29 mouse cellular contexts compared by ENCODE assay signal in the genomic region with DNA sequence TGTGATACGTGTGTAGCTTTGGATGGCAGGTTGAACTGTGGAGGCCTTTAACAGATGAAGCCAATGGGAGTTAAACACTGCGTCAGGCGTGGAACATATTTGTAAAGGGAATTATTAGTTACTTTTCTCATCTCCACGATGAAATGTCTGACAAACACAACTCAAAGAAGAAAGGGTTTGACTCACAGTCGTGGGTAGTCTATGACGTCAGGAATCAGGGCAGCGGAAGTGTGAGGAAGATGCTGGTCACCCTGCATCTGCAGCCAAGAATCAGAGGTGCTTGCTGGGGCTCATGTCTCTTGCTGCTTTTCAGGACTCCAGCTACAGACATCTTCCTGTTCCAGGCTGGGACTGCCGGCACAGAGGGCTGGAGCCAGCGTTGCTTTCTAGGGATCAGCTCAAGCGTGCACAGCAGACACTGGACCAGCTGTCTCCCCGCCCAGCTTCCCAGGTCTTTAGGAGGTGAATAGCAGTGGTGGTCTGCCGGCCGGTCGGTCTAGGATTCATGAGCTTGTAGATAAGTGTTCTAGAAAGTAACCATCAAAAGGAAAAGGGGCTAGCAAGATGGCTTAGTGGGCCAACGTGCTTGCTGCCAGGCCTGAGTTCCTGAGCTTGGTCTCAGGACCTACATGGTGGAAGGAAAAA. TPM values are rescaled to one million over a fixed set of nuclear protein-coding genes. Genes with fewer than 3 reads are reported as not detected.
DNase-seq lines count a peak whose midpoint lies in the region; ATAC-seq and TF ChIP-seq lines count a peak whose summit lies in the region.
"Had no signal": no experiment of that assay in that cellular context is flagged by ENCODE, and none has a peak within 500 bp of the region (broad histone marks: within the 10 kb centered on the region; RNA-seq: fewer than 3 reads in every experiment).

No protein-coding gene starts in this region.

- H3K36me3 ChIP-seq in embryonic facial prominence, embryonic 14.5 days (ENCODE audit: control insufficient read depth, insufficient read depth, low read length) = no peaks in the 10 kb centered on the region
- H3K36me3 ChIP-seq in embryonic facial prominence, embryonic 10.5 days (replicated peaks) = peaks cover 56% of the 10 kb centered on the region
- H3K36me3 ChIP-seq in hindbrain, embryonic 11.5 days (ENCODE audit: control insufficient read depth, insufficient read depth, low read length) = 0 out of 2 replicates have a peak, but pooled peaks cover 5% of the 10 kb centered on the region
- H3K36me3 ChIP-seq in hindbrain, embryonic 13.5 days = no peaks in the 10 kb centered on the region
- no peaks in the 10 kb centered on the region for H3K36me3 ChIP-seq in stomach, postnatal 0 days (ENCODE audit: control insufficient read depth, insufficient read depth, low read length)
- H3K36me3 ChIP-seq: embryonic facial prominence, embryonic 13.5 days; G1E had no signal

- no peak for ATAC-seq in embryonic facial prominence, embryonic 14.5 days (ENCODE audit: low read depth)
- ATAC-seq in hindbrain, embryonic 11.5 days (ENCODE audit: low FRiP score) = no peak
- ATAC-seq in hindbrain, embryonic 13.5 days (ENCODE audit: low FRiP score) = no peak
- ATAC-seq in cerebellum, adult (ENCODE audit: insufficient number of reproducible peaks, low FRiP score, low TSS enrichment) = no peak
- no peak for ATAC-seq in stomach, postnatal 0 days (ENCODE audit: low FRiP score, low TSS enrichment)
- ATAC-seq: forebrain, embryonic 14.5 days; forebrain, postnatal 0 days; hindbrain, postnatal 0 days; inflammation-experienced regulatory T-cells, adult 6 months; intestine, embryonic 16.5 days had no signal

- H3K27ac ChIP-seq in embryonic facial prominence, embryonic 14.5 days (replicated peaks; ENCODE audit: low read depth, low read length) = peak overlapping the region; percentile 12; the same call in 1 of the 2 replicates
- no peak overlapping the region for H3K27ac ChIP-seq in embryonic facial prominence, embryonic 10.5 days (replicated peaks)
- no peak overlapping the region for H3K27ac ChIP-seq in hindbrain, embryonic 11.5 days (ENCODE audit: low read depth, low read length)
- no peak overlapping the region for H3K27ac ChIP-seq in hindbrain, embryonic 13.5 days
- H3K27ac ChIP-seq in embryonic fibroblast, embryonic 13.5 days (ENCODE audit: insufficient read depth, low read length) = peak overlapping the region; percentile 44; the same call in 1 of the 2 replicates
- H3K27ac ChIP-seq in stomach, postnatal 0 days (replicated peaks) = no peak overlapping the region
- H3K27ac ChIP-seq: embryonic facial prominence, embryonic 13.5 days; gastrocnemius, adult 2 months; heart, adult 2 months; hindbrain, embryonic 14.5 days; hindbrain, postnatal 0 days had no signal

- WGBS in embryonic facial prominence, embryonic 14.5 days = 87% methylated on average over 15 of the region's 15 CpGs
- WGBS in embryonic facial prominence, embryonic 10.5 days = 90% methylated on average over 15 of the region's 15 CpGs
- WGBS in hindbrain, embryonic 11.5 days = 83% methylated on average over 15 of the region's 15 CpGs
- 79% methylated on average over 15 of the region's 15 CpGs for WGBS in hindbrain, embryonic 13.5 days
- 85% methylated on average over 15 of the region's 15 CpGs for WGBS in stomach, postnatal 0 days

- DNase-seq in embryonic facial prominence, embryonic 14.5 days (ENCODE audit: low spot score) = no peak
- DNase-seq in embryonic facial prominence, embryonic 10.5 days (ENCODE audit: low spot score) = no peak
- no peak for DNase-seq in hindbrain, embryonic 11.5 days (ENCODE audit: low spot score)
- no peak for DNase-seq in stomach, postnatal 0 days (ENCODE audit: low spot score)
- DNase-seq: adrenal gland, postnatal 10 days; adrenal gland, postnatal 36 days; B cell, adult 2 months; cerebellum, adult 11 months; cerebellum, adult 2 months; cerebellum, adult 9-11 months; cerebellum, postnatal 25 days; forebrain, postnatal 0 days; gastrocnemius, adult 2 months; gastrocnemius, postnatal 14 days; heart, adult 2 months; kidney, adult 18-20 months had no signal

- no peaks in the 10 kb centered on the region for H3K27me3 ChIP-seq in embryonic facial prominence, embryonic 14.5 days (replicated peaks; ENCODE audit: control insufficient read depth, insufficient read depth, low read length)
- no peaks in the 10 kb centered on the region for H3K27me3 ChIP-seq in embryonic facial prominence, embryonic 10.5 days (replicated peaks; ENCODE audit: low read depth, poor library complexity, severe bottlenecking)
- no peaks in the 10 kb centered on the region for H3K27me3 ChIP-seq in hindbrain, embryonic 11.5 days (ENCODE audit: control insufficient read depth, insufficient read depth, low read length)
- H3K27me3 ChIP-seq in hindbrain, embryonic 13.5 days = no peaks in the 10 kb centered on the region
- H3K27me3 ChIP-seq in stomach, postnatal 0 days (ENCODE audit: control insufficient read depth, insufficient read depth, low read length) = no peaks in the 10 kb centered on the region
- H3K27me3 ChIP-seq: CH12.LX; embryonic facial prominence, embryonic 13.5 days had no signal

- no peak overlapping the region for H3K9ac ChIP-seq in embryonic facial prominence, embryonic 14.5 days (ENCODE audit: low read depth, low read length)
- H3K9ac ChIP-seq in hindbrain, embryonic 11.5 days (ENCODE audit: low read depth, low read length) = 0 out of 2 replicates have a peak overlapping the region, but pooled peaks have one; percentile 2
- H3K9ac ChIP-seq in hindbrain, embryonic 13.5 days = no peak overlapping the region
- H3K9ac ChIP-seq in stomach, postnatal 0 days (ENCODE audit: low read length) = no peak overlapping the region
- H3K9ac ChIP-seq: embryonic facial prominence, embryonic 13.5 days; forebrain, postnatal 0 days; hindbrain, embryonic 14.5 days had no signal

- H3K4me1 ChIP-seq in embryonic facial prominence, embryonic 14.5 days (ENCODE audit: control insufficient read depth, insufficient read depth, low read length) = peaks cover 20% of the 10 kb centered on the region
- H3K4me1 ChIP-seq in embryonic facial prominence, embryonic 10.5 days = peaks cover 34% of the 10 kb centered on the region
- no peaks in the 10 kb centered on the region for H3K4me1 ChIP-seq in hindbrain, embryonic 11.5 days (replicated peaks; ENCODE audit: control insufficient read depth, insufficient read depth, low read length)
- peaks cover 5% of the 10 kb centered on the region for H3K4me1 ChIP-seq in hindbrain, embryonic 13.5 days (replicated peaks)
- peaks cover 23% of the 10 kb centered on the region for H3K4me1 ChIP-seq in embryonic fibroblast, embryonic 13.5 days (ENCODE audit: control insufficient read depth, insufficient read depth, low read length)
- no peaks in the 10 kb centered on the region for H3K4me1 ChIP-seq in stomach, postnatal 0 days (replicated peaks; ENCODE audit: control insufficient read depth, insufficient read depth)

- H3K4me3 ChIP-seq in embryonic facial prominence, embryonic 14.5 days (ENCODE audit: low read depth, low read length) = no peak overlapping the region
- H3K4me3 ChIP-seq in embryonic facial prominence, embryonic 10.5 days = no peak overlapping the region
- H3K4me3 ChIP-seq in hindbrain, embryonic 11.5 days (ENCODE audit: low read depth, low read length) = no peak overlapping the region
- no peak overlapping the region for H3K4me3 ChIP-seq in hindbrain, embryonic 13.5 days
- H3K4me3 ChIP-seq in embryonic fibroblast, embryonic 13.5 days (ENCODE audit: insufficient read depth, low read length) = no peak overlapping the region
- H3K4me3 ChIP-seq in stomach, postnatal 0 days (ENCODE audit: low read depth, low read length) = no peak overlapping the region
- H3K4me3 ChIP-seq: embryonic facial prominence, embryonic 13.5 days; erythroblast, embryonic 14.5 days; gastrocnemius, adult 2 months; heart, adult 2 months had no signal

- no peaks in the 10 kb centered on the region for H3K9me3 ChIP-seq in embryonic facial prominence, embryonic 14.5 days (ENCODE audit: control insufficient read depth, low read length)
- no peaks in the 10 kb centered on the region for H3K9me3 ChIP-seq in embryonic facial prominence, embryonic 10.5 days
- no peaks in the 10 kb centered on the region for H3K9me3 ChIP-seq in hindbrain, embryonic 11.5 days (ENCODE audit: control insufficient read depth, low read length)
- H3K9me3 ChIP-seq in hindbrain, embryonic 13.5 days = no peaks in the 10 kb centered on the region
- no peaks in the 10 kb centered on the region for H3K9me3 ChIP-seq in stomach, postnatal 0 days (ENCODE audit: control insufficient read depth, low read length)
- H3K9me3 ChIP-seq: embryonic facial prominence, embryonic 13.5 days; G1E had no signal

- TF ChIP-seq CTCF in embryonic fibroblast, embryonic 13.5 days (IDR thresholded peaks at IDR 0.05; ENCODE audit: borderline replicate concordance, insufficient read depth, low read length) = no peak
- TF ChIP-seq CTCF in stomach, postnatal 0 days (IDR thresholded peaks at IDR 0.05; ENCODE audit: low read depth) = no peak

- no peak overlapping the region for H3K4me2 ChIP-seq in embryonic facial prominence, embryonic 14.5 days (ENCODE audit: low read depth, low read length)
- H3K4me2 ChIP-seq in hindbrain, embryonic 11.5 days (replicated peaks; ENCODE audit: low read depth, low read length) = no peak overlapping the region
- H3K4me2 ChIP-seq in hindbrain, embryonic 13.5 days = no peak overlapping the region
- H3K4me2 ChIP-seq in stomach, postnatal 0 days (replicated peaks; ENCODE audit: low read depth) = no peak overlapping the region
- H3K4me2 ChIP-seq: embryonic facial prominence, embryonic 13.5 days; heart, embryonic 11.5 days; hindbrain, embryonic 14.5 days had no signal

- no peak for TF ChIP-seq POLR2A in embryonic fibroblast, embryonic 13.5 days (IDR thresholded peaks at IDR 0.05; ENCODE audit: low read depth, low read length)

- no peak for TF ChIP-seq EP300 in stomach, postnatal 0 days (optimal IDR thresholded peaks at IDR 0.05)

RNA-seq across cellular contexts. Expression of a gene that starts 32.8 kb away (rescaled TPM):
- 1.3 and 1.4 TPM in 2 replicates for polyA plus RNA-seq in embryonic facial prominence, embryonic 14.5 days (2014; fragmentation: Nextera tagmentation; extraction: Ambion mirVana)
- polyA plus RNA-seq in embryonic facial prominence, embryonic 10.5 days (2016; fragmentation: Nextera tagmentation; extraction: Ambion mirVana) = 9.5 and 15.1 TPM in 2 replicates
- 4.7 and 5.4 TPM in 2 replicates for polyA plus RNA-seq in hindbrain, embryonic 11.5 days (2014; fragmentation: Nextera tagmentation; extraction: Ambion mirVana)
- 0.72 and 0.74 TPM in 2 replicates for polyA plus RNA-seq in hindbrain, embryonic 13.5 days (2015; fragmentation: Nextera tagmentation; extraction: Ambion mirVana)
- 0.32 and 0.37 TPM in 2 replicates for polyA plus RNA-seq in embryonic fibroblast, embryonic 13.5 days (2011; ENCODE audit: insufficient read length, low read depth, missing spikeins)
- polyA plus RNA-seq in stomach, postnatal 0 days (2015; fragmentation: Nextera tagmentation; extraction: Ambion mirVana) = 0.06 TPM in 2 replicates
- polyA plus RNA-seq: erythroblast, embryonic 14.5 days; G1E had no signal

Comparison
In these comparisons a context has a peak if more than half of its experiments do, and no peak if none do; other contexts are left out.
1. H3K27ac ChIP-seq: peak in embryonic facial prominence, embryonic 14.5 days (single experiment) and embryonic fibroblast, embryonic 13.5 days (single experiment); none in embryonic facial prominence, embryonic 10.5 days (single experiment), hindbrain, embryonic 11.5 days (single experiment), hindbrain, embryonic 13.5 days (single experiment) and stomach, postnatal 0 days (single experiment).